Comparison of ENCODE assay signal across 24 mouse cellular contexts in genomic region chr19:17319770-17320169, GRCm38 (mm10). TPM values are rescaled to one million over a fixed set of nuclear protein-coding genes. Genes with fewer than 3 reads are reported as not detected.
DNase-seq lines count a peak whose midpoint lies in the region; ATAC-seq and TF ChIP-seq lines count a peak whose summit lies in the region.
"Had no signal": no experiment of that assay in that cellular context is flagged by ENCODE, and none has a peak within 500 bp of the region (broad histone marks: within the 10 kb centered on the region; RNA-seq: fewer than 3 reads in every experiment).

No protein-coding gene starts in this region.

- no peak overlapping the region for H3K9ac ChIP-seq in liver, embryonic 13.5 days
- no peak overlapping the region for H3K9ac ChIP-seq in liver, embryonic 11.5 days (ENCODE audit: low read depth, low read length)
- H3K9ac ChIP-seq in CH12.LX (ENCODE audit: insufficient read depth, low read depth): no peak overlapping the region
- no peak overlapping the region for H3K9ac ChIP-seq in liver, postnatal 0 days (replicated peaks)
- H3K9ac ChIP-seq: embryonic facial prominence, embryonic 15.5 days; heart, embryonic 13.5 days; hindbrain, embryonic 12.5 days; limb, embryonic 15.5 days; neural tube, embryonic 13.5 days had no signal

- TF ChIP-seq RAD21 in CH12.LX (IDR thresholded peaks at IDR 0.05; ENCODE audit: low read depth, low read length): no peak

- dilution Hi-C loops in CH12.LX (cut with MboI; ENCODE audit: extremely low pct_ligation_motif_present, extremely low pct_unique_long_range_greater_than_20kb, low sequenced_read_pairs): no loop called here

- DNase-seq in liver, embryonic 13.5 days: no peak
- DNase-seq in liver, embryonic 11.5 days (ENCODE audit: low spot score): no peak
- no peak for DNase-seq in CH12.LX (ENCODE audit: extremely low read depth)
- no peak for DNase-seq in liver, postnatal 0 days
- DNase-seq in natural killer cell, adult 2 months (ENCODE audit: low spot score in 2 of 2): peak; percentile 12 to 23
- no peak for DNase-seq in gastrocnemius, postnatal 25 days
- no peak for DNase-seq in layer of hippocampus, postnatal 10 days (ENCODE audit: low spot score in 2 of 2)
- DNase-seq in c-Kit-positive CD71-positive TER-119-positive erythroid progenitor cells, embryonic 14.5 days (ENCODE audit: low spot score): no peak
- DNase-seq: adrenal gland, postnatal 10 days; cerebellum, adult 9-10 months; heart, adult 18-20 months; heart, postnatal 14 days; kidney, adult 8-10 months; kidney, postnatal 10 days; left cerebral cortex, postnatal 4 days; midbrain, embryonic 14.5 days; thymus, postnatal 25 days had no signal

- no peaks in the 10 kb centered on the region for H3K79me2 ChIP-seq in CH12.LX (replicated peaks; ENCODE audit: control insufficient read depth, extremely low read depth, insufficient read depth, poor library complexity, severe bottlenecking)

- 76% methylated on average over 4 of the region's 4 CpGs for WGBS in liver, embryonic 13.5 days (ENCODE audit: insufficient replicate concordance)
- 78% methylated on average over 4 of the region's 4 CpGs for WGBS in liver, embryonic 11.5 days
- 74% methylated on average over 4 of the region's 4 CpGs for WGBS in liver, postnatal 0 days (ENCODE audit: insufficient replicate concordance)

- in situ Hi-C loops in CH12.LX (cut with MboI; ENCODE audit: low pct_ligation_motif_present, low pct_unique_long_range_greater_than_20kb, low sequenced_read_pairs): no loop called here

- no peaks in the 10 kb centered on the region; the same call in 1 of the 2 replicates for H3K36me3 ChIP-seq in liver, embryonic 13.5 days
- H3K36me3 ChIP-seq in liver, embryonic 11.5 days (ENCODE audit: control insufficient read depth, insufficient read depth, low read length): no peaks in the 10 kb centered on the region
- no peaks in the 10 kb centered on the region for H3K36me3 ChIP-seq in CH12.LX (replicated peaks in 1 of 2; ENCODE audit: control insufficient read depth in 1 of 2, insufficient read depth in 1 of 2, low read length in 1 of 2)
- no peaks in the 10 kb centered on the region for H3K36me3 ChIP-seq in liver, postnatal 0 days (replicated peaks; ENCODE audit: insufficient read depth, low read length)
- H3K36me3 ChIP-seq: embryonic facial prominence, embryonic 15.5 days; heart, embryonic 13.5 days; hindbrain, embryonic 12.5 days; limb, embryonic 15.5 days; neural tube, embryonic 13.5 days had no signal

- H3K27ac ChIP-seq in liver, embryonic 13.5 days: peak overlapping the region; percentile 99; the same call in 1 of the 2 replicates
- H3K27ac ChIP-seq in liver, embryonic 11.5 days (ENCODE audit: low read depth, low read length): no peak overlapping the region
- H3K27ac ChIP-seq in CH12.LX (ENCODE audit: insufficient read depth, low read depth): no peak overlapping the region
- peak overlapping the region; percentile 44 for H3K27ac ChIP-seq in liver, postnatal 0 days (ENCODE audit: low read depth)
- H3K27ac ChIP-seq: embryonic facial prominence, embryonic 15.5 days; heart, embryonic 13.5 days; hindbrain, embryonic 12.5 days; limb, embryonic 15.5 days; neural tube, embryonic 13.5 days had no signal

- H3K27me3 ChIP-seq in liver, embryonic 13.5 days: no peaks in the 10 kb centered on the region
- H3K27me3 ChIP-seq in liver, embryonic 11.5 days (replicated peaks; ENCODE audit: control insufficient read depth, insufficient read depth, low read length): no peaks in the 10 kb centered on the region
- H3K27me3 ChIP-seq in CH12.LX (replicated peaks): no peaks in the 10 kb centered on the region
- H3K27me3 ChIP-seq in liver, postnatal 0 days (ENCODE audit: insufficient read depth, low read length): no peaks in the 10 kb centered on the region
- H3K27me3 ChIP-seq: embryonic facial prominence, embryonic 15.5 days; heart, embryonic 13.5 days; hindbrain, embryonic 12.5 days; limb, embryonic 15.5 days; neural tube, embryonic 13.5 days had no signal

- no peak for TF ChIP-seq POLR2A in CH12.LX (IDR thresholded peaks at IDR 0.05; ENCODE audit: low read depth, low read length)

- no peak overlapping the region for H3K4me2 ChIP-seq in liver, embryonic 13.5 days
- H3K4me2 ChIP-seq in liver, embryonic 11.5 days: no peak overlapping the region
- H3K4me2 ChIP-seq in CH12.LX (ENCODE audit: insufficient read depth, low read depth, poor library complexity, severe bottlenecking): no peak overlapping the region
- H3K4me2 ChIP-seq in liver, postnatal 0 days (ENCODE audit: low read depth, low read length): no peak overlapping the region
- H3K4me2 ChIP-seq: embryonic facial prominence, embryonic 15.5 days; heart, embryonic 13.5 days; hindbrain, embryonic 12.5 days; limb, embryonic 15.5 days; neural tube, embryonic 13.5 days had no signal

- H3K4me1 ChIP-seq in liver, embryonic 13.5 days (replicated peaks): peaks cover 52% of the 10 kb centered on the region
- peaks cover 15% of the 10 kb centered on the region for H3K4me1 ChIP-seq in liver, embryonic 11.5 days (replicated peaks; ENCODE audit: control insufficient read depth, insufficient read depth, low read length)
- peaks cover 3% of the 10 kb centered on the region in 2 experiments; a peak in 2 of 4 replicates for H3K4me1 ChIP-seq in CH12.LX (ENCODE audit: control insufficient read depth in 1 of 2, insufficient read depth in 2 of 2)
- peaks cover 28% of the 10 kb centered on the region for H3K4me1 ChIP-seq in liver, postnatal 0 days (ENCODE audit: insufficient read depth)
- H3K4me1 ChIP-seq: embryonic facial prominence, embryonic 15.5 days; hindbrain, embryonic 12.5 days; neural tube, embryonic 13.5 days had no signal

- ATAC-seq in liver, embryonic 13.5 days (ENCODE audit: low read depth): no peak
- no peak for ATAC-seq in liver, embryonic 11.5 days (replicated peaks; ENCODE audit: low FRiP score)
- ATAC-seq in liver, postnatal 0 days: no peak
- ATAC-seq: forebrain, embryonic 14.5 days had no signal

- no peak for TF ChIP-seq EP300 in CH12.LX (IDR thresholded peaks at IDR 0.05; ENCODE audit: low read length)
- no peak for TF ChIP-seq EP300 in liver, postnatal 0 days (IDR thresholded peaks at IDR 0.05; ENCODE audit: low read depth)

- no peak for TF ChIP-seq CTCF in CH12.LX (conservative IDR thresholded peaks at IDR 0.05 in 1 of 2, IDR thresholded peaks at IDR 0.05 in 1 of 2; ENCODE audit: low read depth in 2 of 2, low read length in 2 of 2)
- TF ChIP-seq CTCF in liver, postnatal 0 days (IDR thresholded peaks at IDR 0.05; ENCODE audit: low read depth): no peak

- no peaks in the 10 kb centered on the region for H3K9me3 ChIP-seq in liver, embryonic 13.5 days (replicated peaks)
- no peaks in the 10 kb centered on the region for H3K9me3 ChIP-seq in liver, embryonic 11.5 days (ENCODE audit: control insufficient read depth, low read length)
- H3K9me3 ChIP-seq in CH12.LX (replicated peaks; ENCODE audit: low read length): no peaks in the 10 kb centered on the region
- H3K9me3 ChIP-seq in liver, postnatal 0 days (ENCODE audit: low read length): no peaks in the 10 kb centered on the region
- H3K9me3 ChIP-seq: embryonic facial prominence, embryonic 15.5 days; heart, embryonic 13.5 days; hindbrain, embryonic 12.5 days; limb, embryonic 15.5 days; neural tube, embryonic 13.5 days had no signal

- H3K4me3 ChIP-seq in liver, embryonic 13.5 days (replicated peaks): no peak overlapping the region
- no peak overlapping the region for H3K4me3 ChIP-seq in liver, embryonic 11.5 days (ENCODE audit: low read depth, low read length)
- no peak overlapping the region for H3K4me3 ChIP-seq in CH12.LX (replicated peaks in 1 of 3; ENCODE audit: low read depth in 2 of 3, low read length in 2 of 3, poor library complexity in 1 of 3)
- no peak overlapping the region for H3K4me3 ChIP-seq in liver, postnatal 0 days (ENCODE audit: low read depth, low read length)
- H3K4me3 ChIP-seq: embryonic facial prominence, embryonic 15.5 days; heart, embryonic 13.5 days; hindbrain, embryonic 12.5 days; limb, embryonic 15.5 days; neural tube, embryonic 13.5 days had no signal

TF ChIP-seq in CH12.LX, 34 proteins besides CTCF, POLR2A, EP300 and RAD21:
- no peak for TF ChIP-seq MAX (IDR thresholded peaks at IDR 0.05; ENCODE audit: low read length)
- TF ChIP-seq ZNF384 (IDR thresholded peaks at IDR 0.05; ENCODE audit: low read depth, low read length): peak; percentile 37; the same call in 1 of the 2 replicates

RNA-seq across cellular contexts. Expression of gene Gcnt1, which starts 52.9 kb away (rescaled TPM):
- 17.9 and 25.0 TPM in 2 replicates for polyA plus RNA-seq in liver, embryonic 13.5 days (2015; fragmentation: Nextera tagmentation; extraction: Ambion mirVana)
- polyA plus RNA-seq in liver, embryonic 11.5 days (2014; fragmentation: Nextera tagmentation; extraction: Ambion mirVana): 26.0 and 28.8 TPM in 2 replicates
- 3.8 and 4.2 TPM in 2 replicates for total RNA-seq in CH12.LX (2012; rRNA removed)
- 6.6 and 8.4 TPM in 2 replicates for total RNA-seq in CH12.LX (2014; rRNA removed)
- 7.0 and 7.6 TPM in 2 replicates for polyA plus RNA-seq in CH12.LX (2012; ENCODE audit: insufficient read length, low read depth)
- 5.8 and 7.1 TPM in 2 replicates for polyA plus RNA-seq in liver, postnatal 0 days (2015; fragmentation: Nextera tagmentation; extraction: Ambion mirVana)
- under 1 TPM; 0.51 to 0.99 TPM for total RNA-seq in gastrocnemius, postnatal 25 days (2021)
- 1 to 10 TPM; 1.8 to 2.2 TPM for total RNA-seq in layer of hippocampus, postnatal 10 days (2021)
- total RNA-seq: MEL had no signal

Comparison
In these comparisons a context has a peak if more than half of its experiments do, and no peak if none do; other contexts are left out.
1. H3K27ac ChIP-seq: peak in liver, embryonic 13.5 days (single experiment) and liver, postnatal 0 days (single experiment); none in liver, embryonic 11.5 days (single experiment) and CH12.LX (single experiment).
2. DNase-seq: peak in natural killer cell, adult 2 months (2 of 2); none in liver, embryonic 13.5 days (single experiment), liver, embryonic 11.5 days (single experiment), CH12.LX (single experiment), liver, postnatal 0 days (single experiment), gastrocnemius, postnatal 25 days (single experiment), layer of hippocampus, postnatal 10 days (0 of 2) and c-Kit-positive CD71-positive TER-119-positive erythroid progenitor cells, embryonic 14.5 days (single experiment).